Mouse (Mus musculus) liver, adult 2 months (tissue): Measurements from ENCODE around the gene Ints1. TPM values are rescaled to one million over a fixed set of nuclear protein-coding genes. Genes with fewer than 3 reads are reported as not detected.
"Not testable (repeated sequence)": the region's sequence is repeated elsewhere in the genome, so short reads cannot be mapped to it uniquely, and the experiment has no call there.

Experiments
- DNase-seq: peaks from one replicate; pipeline ENCODE4 v3.0.0-alpha.2; 2011; ENCODE audit warnings: low read depth, low spot score; ENCODE audit errors: extremely low read depth
- H3K27ac ChIP-seq: fragments of 200-500 bp; replicated peaks from 2 replicates; pipeline ENCODE4 v1.5.1; 2012; ENCODE audit warnings: low read depth, mild to moderate bottlenecking, control low read depth, inconsistent platforms, low read length; ENCODE audit not compliant: insufficient read depth
- H3K27me3 ChIP-seq: fragments of 200-500 bp; 2 replicates; pipeline ENCODE4 v1.6.1; 2012; ENCODE audit warnings: mild to moderate bottlenecking, moderate library complexity, low read length, inconsistent platforms; ENCODE audit not compliant: control insufficient read depth, insufficient read depth
- H3K36me3 ChIP-seq: fragments of 200-500 bp; 2 replicates; pipeline ENCODE4 v1.6.1; 2012; ENCODE audit warnings: low read length, inconsistent platforms; ENCODE audit not compliant: control insufficient read depth, insufficient read depth
- H3K4me1 ChIP-seq: fragments of 200-500 bp; 2 replicates; pipeline ENCODE4 v1.6.1; 2011; ENCODE audit warnings: low read length; ENCODE audit not compliant: control insufficient read depth, insufficient read depth
- H3K4me3 ChIP-seq: fragments of 200-500 bp; 2 replicates; pipeline ENCODE4 v1.5.1; 2011; ENCODE audit warnings: low read depth, mild to moderate bottlenecking, control low read depth, low read length, moderate library complexity; ENCODE audit not compliant: insufficient read depth
- H3K79me2 ChIP-seq: fragments of 200-500 bp; 2 replicates; pipeline ENCODE4 v1.6.1; 2012; ENCODE audit warnings: inconsistent platforms, mild to moderate bottlenecking, low read length, moderate library complexity; ENCODE audit not compliant: control insufficient read depth, insufficient read depth
- H3K9ac ChIP-seq: fragments of 200-500 bp; 2 replicates; pipeline ENCODE4 v1.6.1; 2012; ENCODE audit warnings: low read depth, mild to moderate bottlenecking, control low read depth, inconsistent platforms, low read length
- CTCF ChIP-seq: fragments of 200-500 bp; IDR thresholded peaks from 2 replicates; pipeline ENCODE4 v1.5.1; 2011; ENCODE audit warnings: low read depth, low read length, control low read depth
- POLR2A ChIP-seq: fragments of 200-500 bp; IDR thresholded peaks from 2 replicates; pipeline ENCODE4 v1.6.1; 2011; ENCODE audit warnings: low read length, control low read depth; ENCODE audit not compliant: insufficient read depth; ENCODE audit errors: extremely low read depth
- whole genome bisulfite sequencing: fragments of 180-500 bp; shearing (Covaris S2); methylation state at CpG from one replicate; pipeline ENCODE4 v1.1.7; 2018; 5-methylcytosine and 5-hydroxymethylcytosine counted together
- polyA plus RNA-seq: library from polyadenylated mRNA; depleted of rRNA; stranded (reverse); fragments of >200 nt; gene quantifications from 2 replicates; pipeline ENCODE4 v1.2.3, GENCODE M21; 2012
- total RNA-seq: library from RNA; depleted of rRNA; stranded (reverse); fragments of >200 nt; gene quantifications from 2 replicates; pipeline ENCODE4 v1.2.3, GENCODE M21; 2014

Ints1 gene
- total and polyA plus RNA-seq, 2 experiments: 10.0 to 25.2 TPM

- Histone ChIP-seq H3K27me3 (no peaks in the 10 kb centered on the region), H3K9ac (no peak overlapping the region), H3K79me2 (no peaks in the 10 kb centered on the region), H3K27ac (no peak overlapping the region), H3K4me3 (no peak overlapping the region), H3K36me3 (no peaks in the 10 kb centered on the region), H3K4me1 (no peaks in the 10 kb centered on the region)
- peak; percentile 95 for TF ChIP-seq CTCF
- no peak for TF ChIP-seq POLR2A
- 15% methylated on average over 3 of the region's 3 CpGs for WGBS
- DNase-seq: peak; percentile 45
These were observed 29.7 kb downstream of the Ints1 start for GRCm38 (mm10) chr5:139745771-139746170.

GRCm38 (mm10) chr5:139742640-139743039 is 32.8 kb downstream of the Ints1 start:
- WGBS: 41% methylated on average over 3 of the region's 3 CpGs
- not testable (repeated sequence) for DNase-seq, H3K27ac ChIP-seq, H3K9ac ChIP-seq, H3K4me3 ChIP-seq, H3K27me3 ChIP-seq, H3K36me3 ChIP-seq, H3K79me2 ChIP-seq, H3K4me1 ChIP-seq

- no peak for TF ChIP-seq POLR2A
- TF ChIP-seq CTCF: no peak
- Histone ChIP-seq H3K27me3 (no peaks in the 10 kb centered on the region), H3K4me3 (no peak overlapping the region), H3K9ac (no peak overlapping the region), H3K4me1 (0 out of 2 replicates have a peak, but pooled peaks cover 2% of the 10 kb centered on the region), H3K36me3 (no peaks in the 10 kb centered on the region), H3K27ac (no peak overlapping the region), H3K79me2 (no peaks in the 10 kb centered on the region)
- DNase-seq: no peak
- 75% methylated on average over 7 of the region's 7 CpGs for WGBS
These were observed 36.7 kb downstream of the Ints1 start for GRCm38 (mm10) chr5:139738592-139739315.

- peak; percentile 66 for DNase-seq
- WGBS: 59% methylated on average over 14 of the region's 14 CpGs
- Histone ChIP-seq H3K9ac (no peak overlapping the region), H3K36me3 (no peaks in the 10 kb centered on the region), H3K4me1 (peaks cover 5% of the 10 kb centered on the region; the same call in 1 of the 2 replicates), H3K4me3 (no peak overlapping the region), H3K79me2 (no peaks in the 10 kb centered on the region), H3K27me3 (no peaks in the 10 kb centered on the region), H3K27ac (no peak overlapping the region)
- TF ChIP-seq POLR2A (no peak), CTCF (no peak)
These were observed 37.5 kb downstream of the Ints1 start for GRCm38 (mm10) chr5:139737841-139738591.

GRCm38 (mm10) chr5:139736504-139736940 is 39.0 kb downstream of the Ints1 start:
- H3K27me3 ChIP-seq: no peaks in the 10 kb centered on the region
- H3K4me1 ChIP-seq: peaks cover 5% of the 10 kb centered on the region; the same call in 1 of the 2 replicates
- 0 out of 2 replicates have a peak, but pooled peaks cover 4% of the 10 kb centered on the region for H3K79me2 ChIP-seq
- H3K36me3 ChIP-seq: no peaks in the 10 kb centered on the region
- TF ChIP-seq POLR2A: no peak
- no peak for TF ChIP-seq CTCF
- DNase-seq: no peak
- no peak overlapping the region for H3K27ac ChIP-seq
- H3K4me3 ChIP-seq: no peak overlapping the region
- 25% methylated on average over 10 of the region's 10 CpGs for WGBS
- no peak overlapping the region for H3K9ac ChIP-seq
